Mouse (Mus musculus) right cerebral cortex, adult 2 months (tissue): ENCODE measurements at regions not wholly inside any gene's neighbourhood (a gene's known extent, or its start where the extent isn't known, plus 50 kb on each side); places are given as distances from the start of the nearest gene placed in this dataset.

ENCODE experiments used
- DNase-seq, 2 experiments: peaks; one replicate each; pipeline ENCODE4 v3.0.0; 2021 to 2022; ENCODE audit warnings: low spot score in 2 of 2

GRCm38 (mm10) chr8:117898015-117898414 is 96.3 kb upstream of the Mphosph6 start:
- DNase-seq: peak; percentile 28 to 46

DNA sequence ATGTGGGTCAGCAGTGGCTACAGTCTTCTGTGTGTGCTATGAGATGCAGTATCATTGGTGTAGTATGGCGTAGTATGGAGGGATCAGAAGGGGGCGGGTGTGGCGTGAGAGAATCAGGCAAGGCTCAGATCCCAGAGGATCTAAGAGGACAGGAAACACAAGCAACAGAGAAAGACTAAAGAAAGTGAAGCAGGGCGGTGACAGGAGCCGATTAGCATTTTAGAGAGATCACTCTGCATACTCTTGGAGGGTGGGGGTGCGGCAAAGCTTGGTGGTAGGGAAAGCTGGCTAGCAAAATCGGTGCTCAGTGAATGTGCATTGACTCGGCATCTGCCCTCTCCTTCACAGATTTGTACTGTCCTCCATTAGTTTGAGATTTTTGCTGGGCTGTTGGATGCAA is 93.1 kb upstream of the Mphosph6 start:
- DNase-seq: no peak

DNA sequence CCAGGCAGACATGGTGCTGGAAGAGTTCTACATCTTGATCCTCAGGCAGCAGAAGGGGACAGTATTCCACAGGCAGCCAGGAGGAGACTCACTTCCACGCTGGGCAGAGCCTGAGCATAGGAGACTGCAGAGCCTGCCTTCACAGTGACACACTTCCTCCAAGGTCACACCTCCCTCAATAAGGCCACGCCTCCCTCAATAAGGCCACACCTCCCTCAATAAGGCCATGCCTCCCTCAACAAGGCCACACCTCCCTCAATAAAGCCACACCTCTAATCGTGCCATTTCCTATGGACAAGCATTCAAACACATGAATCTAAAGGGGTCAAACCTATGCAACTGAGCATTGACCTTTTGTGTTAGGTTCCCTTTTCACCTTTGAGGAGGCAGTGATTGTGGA is 88.5 kb upstream of the Mphosph6 start:
- no peak for DNase-seq

DNA sequence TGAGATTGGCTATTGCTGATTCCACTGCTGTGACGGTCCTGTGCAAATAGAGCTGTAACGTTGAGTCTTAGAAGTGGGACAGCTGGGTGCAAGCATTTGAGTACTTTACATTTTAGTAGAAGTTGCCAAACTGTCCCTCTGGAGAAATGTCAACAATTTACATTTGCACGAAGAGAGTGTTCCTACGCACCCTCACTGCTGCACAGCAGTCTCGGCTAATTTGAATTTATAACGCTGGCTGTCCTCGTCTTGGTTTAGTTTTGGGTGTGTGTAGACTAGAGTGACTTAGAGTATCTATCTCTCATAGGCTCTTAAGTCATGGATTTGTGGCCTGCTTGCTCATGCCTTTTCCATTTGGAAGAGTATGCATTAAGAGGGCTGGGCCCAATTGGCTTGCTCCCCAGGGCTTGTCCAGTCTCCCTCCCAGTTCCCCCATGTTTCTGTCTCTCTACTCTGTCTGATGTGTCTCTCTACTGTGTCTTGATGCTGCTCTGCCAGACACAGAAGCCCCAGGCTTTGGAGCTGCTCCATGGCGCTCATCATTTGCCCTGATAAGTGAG is 79.8 kb upstream of the Mphosph6 start:
- peak in 1 of 2 experiments; percentile 10 for DNase-seq

GRCm38 (mm10) chr8:117880279-117880975 is 78.7 kb upstream of the Mphosph6 start:
- no peak for DNase-seq

DNA sequence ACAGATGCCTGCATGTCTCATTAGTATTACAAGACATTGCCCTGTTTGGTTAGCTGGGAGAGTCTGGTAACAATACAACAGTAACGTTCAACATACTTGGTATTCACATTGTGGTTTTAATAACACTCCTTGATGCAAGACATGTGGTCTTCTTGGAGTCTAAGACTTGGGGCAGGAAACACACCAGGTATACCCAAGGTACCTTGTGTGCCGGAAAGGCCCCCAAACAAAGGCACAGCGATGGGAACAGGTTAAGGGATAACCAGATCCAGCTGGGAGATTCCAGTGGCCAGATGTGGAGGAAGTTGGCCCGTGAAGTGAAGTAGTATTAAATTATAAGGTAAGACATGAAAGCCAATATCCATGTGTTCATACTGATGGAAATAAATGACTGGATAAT is 71.9 kb upstream of the Mphosph6 start:
- no peak for DNase-seq

GRCm38 (mm10) chr8:117867138-117867537 is 65.4 kb upstream of the Mphosph6 start:
- DNase-seq: no peak

- DNase-seq: no peak
Observed at GRCm38 (mm10) chr8:117865014-117865413, 63.3 kb upstream of the Mphosph6 start.

GRCm38 (mm10) chr8:117863837-117864236 is 62.1 kb upstream of the Mphosph6 start:
- peak; percentile 40 to 51 for DNase-seq

GRCm38 (mm10) chr8:117862318-117862717 is 60.6 kb upstream of the Mphosph6 start:
- no peak for DNase-seq

GRCm38 (mm10) chr8:117859734-117860133 is 58.0 kb upstream of the Mphosph6 start:
- no peak for DNase-seq

DNA sequence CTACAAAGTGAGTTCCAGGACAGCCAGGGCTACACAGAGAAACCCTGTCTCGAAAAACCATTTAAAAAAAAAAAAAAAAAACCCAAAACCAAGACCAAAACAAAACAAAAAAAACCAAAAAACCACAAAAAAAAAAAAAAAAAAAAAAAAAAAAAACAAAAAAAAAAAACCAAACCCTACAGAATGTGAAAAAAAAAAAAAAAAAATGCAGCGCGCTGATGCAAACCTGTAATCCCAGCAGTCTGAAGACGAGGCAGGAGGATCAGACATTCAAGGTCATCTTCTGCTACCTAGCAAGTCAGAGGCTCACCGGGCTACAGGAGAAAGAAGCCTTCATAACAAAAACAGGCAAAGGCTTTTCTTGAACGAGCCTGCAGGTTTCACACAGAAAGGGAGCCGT is 57.4 kb upstream of the Mphosph6 start:
- no peak for DNase-seq

GRCm38 (mm10) chr8:117856121-117856520 is 54.4 kb upstream of the Mphosph6 start:
- DNase-seq: no peak

DNA sequence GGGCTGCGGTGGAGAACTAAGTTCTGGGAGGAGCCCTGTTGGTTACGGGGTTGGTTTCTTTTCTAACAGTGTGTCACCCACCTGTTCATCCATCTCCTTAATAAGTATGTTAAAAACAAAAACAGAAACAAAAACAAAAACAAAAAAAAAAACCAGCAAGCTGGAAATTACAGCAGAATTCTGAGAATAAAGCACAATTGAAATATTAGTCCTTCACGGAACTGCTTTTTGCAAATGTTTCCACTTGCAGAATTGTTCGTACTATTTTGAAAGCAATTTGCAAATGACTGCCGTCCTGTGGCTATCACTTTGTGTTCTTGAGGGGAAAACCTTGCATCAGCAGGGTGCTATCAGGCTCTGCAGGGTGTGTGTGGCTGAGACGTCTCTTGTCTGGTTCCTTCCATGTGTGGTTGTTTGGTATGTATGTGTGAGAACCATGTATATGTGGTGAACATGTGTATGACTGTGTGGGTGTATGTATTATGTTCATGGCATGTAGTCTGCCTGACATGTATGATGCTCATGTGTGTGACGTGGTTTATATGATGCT is 53.3 kb upstream of the Mphosph6 start:
- no peak for DNase-seq

DNA sequence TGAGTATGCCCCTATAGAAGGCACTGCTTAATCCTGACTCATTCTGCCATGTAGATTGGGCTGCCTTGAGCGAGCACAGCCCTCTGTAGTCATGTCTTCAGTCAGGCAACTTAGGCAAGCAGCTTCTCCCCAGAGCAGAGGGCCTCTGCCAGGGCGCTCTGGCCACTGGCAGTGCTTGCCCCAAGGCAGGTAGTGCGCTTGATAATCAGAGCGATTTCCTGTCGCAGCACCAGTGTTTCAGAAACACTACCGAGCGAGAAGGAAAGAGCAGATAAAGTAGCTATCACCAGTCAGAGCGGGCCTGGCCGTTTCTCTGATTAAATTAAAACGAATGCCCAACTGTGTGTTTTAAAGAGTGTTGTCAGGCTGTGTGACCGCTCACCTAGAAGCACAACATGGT is 52.6 kb upstream of the Mphosph6 start:
- no peak for DNase-seq

DNA sequence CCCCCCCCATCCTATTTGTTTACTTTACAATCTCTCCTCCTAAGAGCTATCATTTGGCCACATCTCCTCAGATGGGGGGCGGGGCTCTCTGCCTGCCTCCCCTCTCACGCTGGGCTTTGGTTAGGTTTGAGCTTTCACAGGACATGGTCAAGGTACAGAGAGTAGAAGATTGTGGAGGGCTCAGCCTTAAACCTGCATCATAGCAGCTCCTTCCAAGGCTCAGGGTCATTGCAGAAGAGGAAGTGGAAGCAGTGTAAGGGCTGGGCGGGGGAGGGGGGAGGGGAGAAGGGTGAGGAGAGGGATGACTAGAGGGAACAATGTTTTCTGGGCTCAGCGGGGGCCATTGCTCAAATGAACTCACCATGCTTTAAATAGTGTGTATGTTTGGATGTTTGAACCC is 51.7 kb upstream of the Mphosph6 start:
- DNase-seq: no peak

- no peak for DNase-seq
Observed at GRCm38 (mm10) chr8:117852521-117852920, 50.8 kb upstream of the Mphosph6 start.
